Mouse (Mus musculus) hindbrain, embryonic 13.5 days (tissue): ENCODE results near the gene Clta. TPM values are rescaled to one million over a fixed set of nuclear protein-coding genes. Genes with fewer than 3 reads are reported as not detected.
"Not testable (repeated sequence)": the region's sequence is repeated elsewhere in the genome, so short reads cannot be mapped to it uniquely, and the experiment has no call there.

Source experiments
- ATAC-seq: fragments of 200-750 bp; cut with Nextera tagmentation; 2 replicates; pipeline ENCODE4 v1.8.0; 2017; ENCODE audit warnings: moderate TSS enrichment; ENCODE audit not compliant: low FRiP score
- H3K27ac ChIP-seq: fragments of 300-500 bp; sonication (generic); 2 replicates; pipeline ENCODE4 v1.5.1; 2015; ENCODE audit warnings: inconsistent platforms, mild to moderate bottlenecking, moderate library complexity
- H3K27me3 ChIP-seq: fragments of 300-500 bp; sonication (generic); 2 replicates; pipeline ENCODE4 v1.6.1; 2015; ENCODE audit warnings: mild to moderate bottlenecking, inconsistent platforms
- H3K36me3 ChIP-seq: fragments of 300-500 bp; sonication (generic); 2 replicates; pipeline ENCODE4 v1.6.1; 2015; ENCODE audit warnings: mild to moderate bottlenecking, inconsistent platforms
- H3K4me1 ChIP-seq: fragments of 300-500 bp; sonication (generic); replicated peaks from 2 replicates; pipeline ENCODE4 v1.6.1; 2015; ENCODE audit warnings: inconsistent platforms
- H3K4me2 ChIP-seq: fragments of 300-500 bp; sonication (generic); 2 replicates; pipeline ENCODE4 v1.6.1; 2015; ENCODE audit warnings: inconsistent platforms, mild to moderate bottlenecking, moderate library complexity
- H3K4me3 ChIP-seq: fragments of 300-500 bp; sonication (generic); 2 replicates; pipeline ENCODE4 v1.5.1; 2015; ENCODE audit warnings: mild to moderate bottlenecking, inconsistent platforms
- H3K9ac ChIP-seq: fragments of 300-500 bp; sonication (generic); 2 replicates; pipeline ENCODE4 v1.6.1; 2015; ENCODE audit warnings: mild to moderate bottlenecking, inconsistent platforms
- H3K9me3 ChIP-seq: fragments of 300-500 bp; sonication (generic); 2 replicates; pipeline ENCODE4 v1.6.1; 2016; ENCODE audit warnings: inconsistent platforms
- WGBS: fragments of 180-500 bp; shearing (Covaris S2); methylation state at CpG from one replicate; pipeline ENCODE4 v1.1.7; 2015; 5-methylcytosine and 5-hydroxymethylcytosine counted together
- polyA plus RNA-seq: library from polyadenylated mRNA; unstranded; fragments of >200 nt; fragmentation: Nextera tagmentation; extraction: Ambion mirVana; gene quantifications from 2 replicates; pipeline ENCODE4 v1.2.1, GENCODE M21; 2015

The Clta gene
- polyA plus RNA-seq, 1 experiment from 2014 or later, result 330 TPM

DNA sequence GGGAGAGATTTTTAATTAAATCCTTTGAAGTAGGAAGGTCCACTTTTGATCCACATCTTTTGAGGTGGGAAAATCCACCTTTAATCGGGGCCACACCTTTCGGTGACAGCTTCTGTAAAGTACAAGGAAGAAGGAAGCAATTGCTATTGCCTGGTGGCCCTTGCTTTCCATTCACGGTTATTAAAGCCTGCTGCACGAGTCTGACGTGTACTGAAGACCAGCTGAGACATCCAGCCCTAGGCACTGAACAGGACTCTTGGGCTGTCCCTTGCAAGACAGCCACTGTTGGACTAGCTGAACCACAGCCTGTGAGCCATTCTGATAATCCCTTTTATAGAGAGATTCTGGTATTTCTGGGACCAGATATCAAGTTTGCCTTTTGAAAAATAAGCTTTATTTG lies 32.2 kb downstream of the Clta start:
- WGBS, result 76% methylated on average over 5 of the region's 5 CpGs
- ATAC-seq, result no peak
- H3K9me3 ChIP-seq, result no peaks in the 10 kb centered on the region
- peaks cover 92% of the 10 kb centered on the region for H3K36me3 ChIP-seq
- no peak overlapping the region for H3K4me3 ChIP-seq
- H3K27me3 ChIP-seq, result no peaks in the 10 kb centered on the region
- no peaks in the 10 kb centered on the region for H3K4me1 ChIP-seq
- no peak overlapping the region for H3K9ac ChIP-seq
- no peak overlapping the region for H3K27ac ChIP-seq
- no peak overlapping the region for H3K4me2 ChIP-seq

DNA sequence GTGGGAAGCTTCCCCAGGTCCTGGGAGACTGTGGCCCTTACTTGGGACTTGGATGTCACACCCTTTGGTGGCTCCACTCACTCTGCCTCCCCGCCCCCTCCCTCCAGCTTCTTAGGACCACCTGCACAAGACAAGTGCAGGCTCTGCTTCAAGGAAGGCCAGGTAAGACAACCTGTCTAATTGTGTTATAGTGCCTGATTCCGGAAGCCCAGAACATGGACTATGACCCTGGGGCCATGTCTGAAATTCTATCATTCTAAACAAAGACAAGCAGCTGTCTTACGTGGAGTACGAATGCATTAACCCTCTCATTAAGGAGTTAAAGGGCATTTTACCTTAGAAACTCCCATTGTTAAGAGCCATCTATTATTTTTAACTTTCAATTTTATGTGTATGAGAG lies 36.5 kb downstream of the Clta start:
- ATAC-seq, result no peak
- WGBS, result 97% methylated on average over 4 of the region's 4 CpGs
- Histone ChIP-seq H3K27me3 (no peaks in the 10 kb centered on the region), H3K4me1 (no peaks in the 10 kb centered on the region), H3K27ac (no peak overlapping the region), H3K36me3 (peaks cover 84% of the 10 kb centered on the region), H3K9ac (no peak overlapping the region), H3K4me3 (no peak overlapping the region), H3K4me2 (no peak overlapping the region), H3K9me3 (no peaks in the 10 kb centered on the region)

DNA sequence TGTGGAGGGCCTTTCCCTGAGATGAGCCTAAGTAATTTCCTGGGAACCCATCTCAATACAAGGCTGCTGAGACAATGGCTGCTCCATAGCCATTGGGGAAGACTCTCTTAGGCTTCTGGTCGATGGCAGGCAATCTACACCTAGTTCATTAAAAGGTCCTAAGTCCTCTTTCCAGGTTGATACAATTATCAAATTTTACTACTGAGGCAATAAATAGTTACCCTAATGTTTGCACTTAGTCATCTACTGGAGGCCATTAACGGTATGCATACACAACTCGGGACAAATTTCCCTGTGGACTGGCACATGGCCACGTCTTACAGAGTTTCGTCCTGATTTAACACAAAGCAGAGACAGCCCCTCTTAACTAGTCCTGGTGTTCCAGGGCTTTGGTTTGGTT lies 38.2 kb downstream of the Clta start:
- 93% methylated on average over 5 of the region's 5 CpGs for WGBS
- ATAC-seq, result no peak
- H3K36me3 ChIP-seq, result peaks cover 81% of the 10 kb centered on the region
- no peak overlapping the region for H3K4me3 ChIP-seq
- no peak overlapping the region for H3K27ac ChIP-seq
- H3K27me3 ChIP-seq, result no peaks in the 10 kb centered on the region
- H3K4me2 ChIP-seq, result no peak overlapping the region
- no peaks in the 10 kb centered on the region for H3K9me3 ChIP-seq
- H3K9ac ChIP-seq, result no peak overlapping the region
- no peaks in the 10 kb centered on the region for H3K4me1 ChIP-seq

DNA sequence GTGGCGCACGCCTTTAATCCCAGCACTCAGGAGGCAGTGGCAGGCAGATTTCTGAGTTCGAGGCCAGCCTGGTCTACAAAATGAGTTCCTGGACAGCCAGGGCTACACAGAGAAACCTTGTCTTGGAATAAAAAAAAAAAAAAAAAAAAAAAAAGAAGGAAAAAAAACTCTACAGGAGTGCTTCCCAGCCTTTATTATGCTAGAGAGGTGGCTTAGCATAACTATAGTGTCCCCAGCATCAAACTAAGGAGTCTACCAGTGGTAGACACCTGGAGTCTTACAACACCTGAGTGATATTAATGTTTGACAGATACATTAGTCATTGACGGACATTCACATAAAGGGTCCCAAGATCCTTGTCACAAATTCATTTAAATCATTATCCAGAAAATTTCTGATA lies 38.9 kb downstream of the Clta start:
- peaks cover 77% of the 10 kb centered on the region for H3K36me3 ChIP-seq
- not testable (repeated sequence) for H3K4me2 ChIP-seq, H3K27ac ChIP-seq, ATAC-seq, H3K4me3 ChIP-seq, H3K27me3 ChIP-seq, H3K4me1 ChIP-seq, H3K9ac ChIP-seq, H3K9me3 ChIP-seq
- 97% methylated on average over 4 of the region's 4 CpGs for WGBS

DNA sequence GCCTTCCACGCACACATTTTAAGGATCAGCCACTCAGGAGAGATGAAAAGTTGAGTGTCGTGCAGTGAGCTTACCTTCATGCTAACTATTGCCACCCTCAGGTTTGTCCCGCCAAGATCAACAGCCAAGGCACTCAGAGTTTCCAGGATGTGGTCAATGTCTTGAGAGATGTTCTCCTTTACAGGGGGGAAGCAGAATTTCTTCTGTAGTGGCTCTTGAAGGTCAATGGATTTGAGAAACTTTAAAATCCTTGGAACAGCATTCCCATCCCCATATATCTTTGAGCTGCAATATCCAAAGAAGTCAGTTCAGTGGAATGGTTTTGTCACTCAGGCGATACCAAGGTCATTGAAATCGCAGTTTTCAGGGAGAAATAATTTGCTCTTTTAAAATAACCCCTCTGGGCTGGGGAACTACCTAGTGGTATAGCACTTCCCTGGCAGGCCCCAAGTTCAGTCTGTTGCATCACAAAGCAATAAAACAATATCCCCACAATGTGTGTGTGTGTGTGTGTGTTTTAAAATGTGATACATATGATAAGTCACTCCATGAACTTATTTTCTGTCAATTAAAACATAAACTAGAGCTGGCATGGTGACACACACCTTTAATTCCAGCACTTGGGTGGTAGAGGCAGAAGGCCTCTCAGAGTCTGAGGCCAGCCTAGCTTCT lies 40.6 kb downstream of the Clta start:
- 93% methylated on average over 5 of the region's 5 CpGs for WGBS

DNA sequence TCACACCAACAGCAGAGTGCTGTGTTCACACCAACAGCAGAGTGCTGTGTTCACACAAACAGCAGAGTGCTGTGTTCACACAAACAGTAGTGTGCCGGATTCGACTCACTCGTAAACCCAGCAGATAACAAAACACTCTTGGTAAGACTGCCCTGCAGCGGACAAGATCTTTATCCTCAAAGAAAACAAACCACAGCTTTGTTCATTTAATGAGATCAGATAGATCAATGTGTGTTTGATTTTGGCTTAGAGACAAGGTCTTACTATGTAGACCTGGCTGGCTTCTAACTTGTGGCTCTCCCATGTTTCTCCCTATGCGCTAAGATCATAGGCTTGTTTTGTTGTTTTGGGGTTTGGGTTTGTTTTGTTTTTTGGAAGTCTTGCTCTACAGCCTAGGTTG lies 41.8 kb downstream of the Clta start:
- 93% methylated on average over 5 of the region's 5 CpGs for WGBS
- no peak for ATAC-seq
- no peaks in the 10 kb centered on the region for H3K4me1 ChIP-seq

More for the DNA sequence above, 40.6 kb downstream of the Clta start:
- H3K36me3 ChIP-seq, result peaks cover 77% of the 10 kb centered on the region
- no peak overlapping the region for H3K9ac ChIP-seq
- no peak overlapping the region for H3K27ac ChIP-seq
- H3K4me2 ChIP-seq, result no peak overlapping the region
- no peaks in the 10 kb centered on the region for H3K9me3 ChIP-seq
- no peak for ATAC-seq
- no peaks in the 10 kb centered on the region for H3K4me1 ChIP-seq
- no peaks in the 10 kb centered on the region for H3K27me3 ChIP-seq
- no peak overlapping the region for H3K4me3 ChIP-seq

GRCm38 (mm10) chr4:44049812-44050211 lies 45.6 kb downstream of the Clta start:
- Histone ChIP-seq H3K4me1 (no peaks in the 10 kb centered on the region), H3K4me2 (no peak overlapping the region), H3K36me3 (peaks cover 68% of the 10 kb centered on the region), H3K27ac (no peak overlapping the region), H3K9me3 (no peaks in the 10 kb centered on the region), H3K4me3 (no peak overlapping the region), H3K9ac (no peak overlapping the region), H3K27me3 (no peaks in the 10 kb centered on the region)
- 88% methylated on average over 5 of the region's 5 CpGs for WGBS
- no peak for ATAC-seq

More for the DNA sequence above, 41.8 kb downstream of the Clta start:
- Histone ChIP-seq H3K27me3 (no peaks in the 10 kb centered on the region), H3K4me2 (no peak overlapping the region), H3K9me3 (no peaks in the 10 kb centered on the region), H3K27ac (no peak overlapping the region), H3K36me3 (peaks cover 76% of the 10 kb centered on the region), H3K4me3 (no peak overlapping the region), H3K9ac (no peak overlapping the region)

DNA sequence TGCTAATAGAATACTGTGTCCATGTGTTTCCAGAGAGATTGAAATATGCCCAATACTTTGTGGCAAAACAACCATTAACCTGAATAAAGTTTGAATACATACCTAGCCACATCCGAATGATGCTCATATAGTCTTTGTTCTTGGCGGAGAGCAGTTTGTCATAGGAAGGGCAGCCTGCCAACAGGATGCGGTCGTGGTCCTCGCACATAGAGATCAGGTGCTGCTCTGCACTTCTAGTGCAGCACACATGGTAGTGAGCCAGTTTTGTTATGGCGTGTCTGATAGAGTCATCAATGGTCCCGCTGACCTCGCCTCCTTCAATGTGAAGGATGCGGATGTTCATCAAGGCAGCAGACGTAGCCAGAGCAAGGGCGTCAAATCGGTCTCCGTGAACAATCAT lies 55.4 kb downstream of the Clta start:
- ATAC-seq, result no peak
- Histone ChIP-seq H3K4me2 (no peak overlapping the region), H3K9ac (no peak overlapping the region), H3K4me1 (no peaks in the 10 kb centered on the region), H3K9me3 (no peaks in the 10 kb centered on the region), H3K27me3 (no peaks in the 10 kb centered on the region), H3K27ac (no peak overlapping the region), H3K4me3 (no peak overlapping the region), H3K36me3 (peaks cover 31% of the 10 kb centered on the region)
- WGBS, result 85% methylated on average over 13 of the region's 13 CpGs

- H3K27ac ChIP-seq, result no peak overlapping the region
- ATAC-seq, result no peak
- H3K4me1 ChIP-seq, result no peaks in the 10 kb centered on the region; the same call in 1 of the 2 replicates
- H3K4me2 ChIP-seq, result no peak overlapping the region
- no peaks in the 10 kb centered on the region for H3K27me3 ChIP-seq
- peaks cover 24% of the 10 kb centered on the region for H3K36me3 ChIP-seq
- H3K9me3 ChIP-seq, result no peaks in the 10 kb centered on the region
- WGBS, result 64% methylated on average over 9 of the region's 9 CpGs
- no peak overlapping the region for H3K4me3 ChIP-seq
- H3K9ac ChIP-seq, result no peak overlapping the region
These were observed 57.8 kb downstream of the Clta start for GRCm38 (mm10) chr4:44062062-44062461.

GRCm38 (mm10) chr4:44062816-44063215 lies 58.6 kb downstream of the Clta start:
- no peak for ATAC-seq
- Histone ChIP-seq H3K27me3 (no peaks in the 10 kb centered on the region), H3K9ac (no peak overlapping the region), H3K4me3 (no peak overlapping the region), H3K36me3 (peaks cover 20% of the 10 kb centered on the region), H3K4me2 (no peak overlapping the region), H3K27ac (no peak overlapping the region), H3K9me3 (no peaks in the 10 kb centered on the region), H3K4me1 (no peaks in the 10 kb centered on the region; the same call in 1 of the 2 replicates)
- WGBS, result 80% methylated on average over 14 of the region's 14 CpGs

- Histone ChIP-seq H3K27ac (no peak overlapping the region), H3K9me3 (no peaks in the 10 kb centered on the region), H3K4me3 (no peak overlapping the region), H3K4me1 (peaks cover 4% of the 10 kb centered on the region; the same call in 1 of the 2 replicates), H3K36me3 (peaks cover 9% of the 10 kb centered on the region), H3K9ac (peak overlapping the region; percentile 49; the same call in 1 of the 2 replicates), H3K4me2 (no peak overlapping the region), H3K27me3 (no peaks in the 10 kb centered on the region)
- WGBS, result 37% methylated on average over 16 of the region's 16 CpGs
- peak; percentile 68; the same call in 1 of the 2 replicates for ATAC-seq
These were observed 61.2 kb downstream of the Clta start for GRCm38 (mm10) chr4:44065355-44066025.

- Histone ChIP-seq H3K4me1 (peaks cover 16% of the 10 kb centered on the region), H3K36me3 (peaks cover 9% of the 10 kb centered on the region), H3K9ac (no peak overlapping the region), H3K27me3 (no peaks in the 10 kb centered on the region), H3K9me3 (no peaks in the 10 kb centered on the region), H3K4me2 (no peak overlapping the region), H3K27ac (no peak overlapping the region), H3K4me3 (no peak overlapping the region)
- ATAC-seq, result no peak
- 88% methylated on average over 6 of the region's 6 CpGs for WGBS
These were observed 62.6 kb downstream of the Clta start for GRCm38 (mm10) chr4:44066891-44067290.

- Histone ChIP-seq H3K4me2 (no peak overlapping the region), H3K9ac (no peak overlapping the region), H3K9me3 (no peaks in the 10 kb centered on the region), H3K27ac (no peak overlapping the region), H3K4me1 (peaks cover 18% of the 10 kb centered on the region), H3K36me3 (no peaks in the 10 kb centered on the region), H3K27me3 (no peaks in the 10 kb centered on the region), H3K4me3 (no peak overlapping the region)
- WGBS, result 29% methylated on average over 9 of the region's 9 CpGs
- no peak for ATAC-seq
These were observed 64.5 kb downstream of the Clta start for GRCm38 (mm10) chr4:44068736-44069135.
